Mouse (Mus musculus): ENCODE results near the gene Oser1. TPM values are rescaled to one million over a fixed set of nuclear protein-coding genes. Genes with fewer than 3 reads are reported as not detected.

The Oser1 gene
- polyA plus RNA-seq, 1 experiment from 2014 or later, result 79.0 TPM

DNA sequence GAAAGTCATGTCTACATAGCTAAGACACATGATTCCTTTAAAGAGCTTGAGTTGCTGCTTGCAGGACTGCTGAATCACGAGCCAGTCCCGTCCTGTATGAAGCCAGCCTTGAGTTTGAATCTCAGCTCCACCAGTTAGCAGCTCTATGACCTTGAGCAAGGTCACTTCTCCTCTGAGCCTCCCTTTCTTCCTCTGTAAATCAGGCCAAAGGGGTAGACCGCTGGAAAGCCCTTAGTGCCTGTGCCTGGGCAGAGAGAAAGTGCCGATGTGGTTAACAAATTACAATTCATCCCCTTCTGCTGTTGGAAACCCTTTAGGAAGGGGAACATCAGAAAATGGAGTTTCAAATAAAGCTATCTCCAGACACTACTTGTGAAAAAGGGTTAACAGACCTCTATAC is 13.3 kb upstream of the Oser1 start:
- H3K27ac ChIP-seq (ENCODE audit: low read length), result no peak overlapping the region
- no peak for ATAC-seq (ENCODE audit: insufficient read depth, low FRiP score)
- H3K27me3 ChIP-seq (ENCODE audit: control insufficient read depth, insufficient read depth, low read length), result no peaks in the 10 kb centered on the region
- no peak overlapping the region for H3K9ac ChIP-seq (ENCODE audit: low read length)
- H3K4me3 ChIP-seq (replicated peaks; ENCODE audit: low read length), result peak overlapping the region; percentile 37
- H3K4me2 ChIP-seq (ENCODE audit: low read depth, low read length), result peak overlapping the region; percentile 44
- H3K9me3 ChIP-seq (replicated peaks; ENCODE audit: control insufficient read depth, low read length), result no peaks in the 10 kb centered on the region
- H3K36me3 ChIP-seq (ENCODE audit: control insufficient read depth, insufficient read depth, low read length), result no peaks in the 10 kb centered on the region
- H3K4me1 ChIP-seq (ENCODE audit: control insufficient read depth, insufficient read depth, low read length), result no peaks in the 10 kb centered on the region
- 43% methylated on average over 4 of the region's 4 CpGs for WGBS

DNA sequence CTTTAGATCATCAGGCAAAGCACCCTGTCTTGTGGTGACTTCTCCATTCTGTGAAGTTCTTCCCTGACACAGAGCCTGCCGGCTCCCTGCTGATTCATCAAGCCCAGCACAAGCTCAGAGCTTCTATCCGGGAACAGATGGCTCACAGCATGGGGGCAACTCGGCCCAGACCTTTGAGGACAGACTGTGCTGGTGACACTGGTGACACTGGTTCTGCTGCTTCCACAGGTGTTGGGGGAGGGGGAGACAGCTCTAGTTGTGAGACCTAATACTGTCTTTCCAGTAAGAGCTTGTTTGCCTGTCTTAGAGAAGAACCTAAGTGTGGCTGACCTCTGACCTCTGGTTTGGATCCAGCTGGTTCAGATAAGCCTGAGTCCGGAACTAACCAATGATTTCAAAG is 9.5 kb upstream of the Oser1 start:
- ATAC-seq (ENCODE audit: insufficient read depth, low FRiP score), result no peak
- Histone ChIP-seq H3K9ac (ENCODE audit: low read length) (no peak overlapping the region), H3K4me3 (replicated peaks; ENCODE audit: low read length) (no peak overlapping the region), H3K4me1 (ENCODE audit: control insufficient read depth, insufficient read depth, low read length) (peaks cover 4% of the 10 kb centered on the region; the same call in 1 of the 2 replicates), H3K27me3 (ENCODE audit: control insufficient read depth, insufficient read depth, low read length) (no peaks in the 10 kb centered on the region), H3K36me3 (ENCODE audit: control insufficient read depth, insufficient read depth, low read length) (no peaks in the 10 kb centered on the region), H3K9me3 (replicated peaks; ENCODE audit: control insufficient read depth, low read length) (no peaks in the 10 kb centered on the region), H3K4me2 (ENCODE audit: low read depth, low read length) (no peak overlapping the region), H3K27ac (ENCODE audit: low read length) (no peak overlapping the region)
- 14% methylated on average over 4 of the region's 4 CpGs for whole genome bisulfite sequencing

DNA sequence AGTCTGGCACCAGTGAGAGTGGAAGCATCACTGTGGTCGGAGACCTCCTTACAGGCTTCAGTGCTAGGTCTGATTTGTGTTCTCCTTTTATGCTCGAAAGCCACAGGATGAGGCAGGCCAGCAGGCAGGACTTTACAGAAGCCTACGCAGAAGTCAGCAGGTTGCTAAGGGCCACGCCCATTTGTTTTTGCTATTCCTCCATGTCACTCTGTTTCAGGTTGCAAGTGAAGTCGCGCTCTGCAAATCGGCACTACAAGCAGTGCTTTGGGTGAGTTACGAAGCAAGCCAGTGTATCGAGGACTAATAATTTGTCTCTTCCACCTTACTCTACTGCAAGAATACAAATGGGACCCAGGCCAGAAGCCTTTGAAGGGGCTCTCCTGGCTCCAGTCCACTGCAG is 6.8 kb upstream of the Oser1 start:
- Histone ChIP-seq H3K9ac (ENCODE audit: low read length) (no peak overlapping the region), H3K9me3 (replicated peaks; ENCODE audit: control insufficient read depth, low read length) (no peaks in the 10 kb centered on the region), H3K36me3 (ENCODE audit: control insufficient read depth, insufficient read depth, low read length) (no peaks in the 10 kb centered on the region), H3K4me3 (replicated peaks; ENCODE audit: low read length) (no peak overlapping the region), H3K27me3 (ENCODE audit: control insufficient read depth, insufficient read depth, low read length) (no peaks in the 10 kb centered on the region), H3K4me1 (ENCODE audit: control insufficient read depth, insufficient read depth, low read length) (peaks cover 4% of the 10 kb centered on the region; the same call in 1 of the 2 replicates), H3K27ac (ENCODE audit: low read length) (no peak overlapping the region), H3K4me2 (ENCODE audit: low read depth, low read length) (no peak overlapping the region)
- no peak for ATAC-seq (ENCODE audit: insufficient read depth, low FRiP score)
- 81% methylated on average over 9 of the region's 9 CpGs for WGBS

DNA sequence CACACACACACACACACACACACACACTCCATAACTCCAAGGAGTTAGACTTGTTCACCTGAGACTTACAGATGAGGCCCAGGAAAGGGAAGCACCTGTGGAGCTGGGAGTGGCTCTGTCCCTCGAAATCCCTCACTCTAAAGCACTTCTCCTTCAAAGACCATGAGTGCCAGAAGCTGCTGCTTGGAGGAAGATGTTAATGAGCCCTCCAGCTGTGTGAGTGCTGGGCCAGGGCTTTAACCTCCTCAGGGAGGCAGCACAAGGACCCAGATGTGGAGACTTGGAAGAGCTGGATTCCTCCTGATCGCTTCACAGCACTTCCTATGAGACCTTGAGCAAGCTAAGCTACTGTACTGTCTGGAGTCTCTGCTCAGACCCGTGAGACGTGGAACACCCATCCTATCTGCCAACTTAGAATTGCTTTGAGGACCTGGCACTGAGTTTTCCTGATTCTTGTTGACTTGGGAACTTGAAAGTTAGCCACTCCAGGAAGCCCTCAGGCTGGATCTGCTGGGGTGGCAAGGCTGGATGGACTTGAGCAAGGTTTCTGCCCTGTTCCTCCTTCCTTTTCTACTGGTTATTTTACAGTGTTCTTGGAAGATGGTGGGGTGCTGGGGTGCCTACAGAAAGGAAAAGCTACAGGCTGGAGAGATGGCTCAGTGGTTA is 4.0 kb upstream of the Oser1 start:
- no peaks in the 10 kb centered on the region for H3K36me3 ChIP-seq (ENCODE audit: control insufficient read depth, insufficient read depth, low read length)
- no peak for ATAC-seq (ENCODE audit: insufficient read depth, low FRiP score)
- H3K4me2 ChIP-seq (ENCODE audit: low read depth, low read length), result no peak overlapping the region
- H3K4me1 ChIP-seq (ENCODE audit: control insufficient read depth, insufficient read depth, low read length), result peaks cover 4% of the 10 kb centered on the region; the same call in 1 of the 2 replicates
- H3K4me3 ChIP-seq (replicated peaks; ENCODE audit: low read length), result no peak overlapping the region
- H3K9ac ChIP-seq (ENCODE audit: low read length), result no peak overlapping the region
- no peaks in the 10 kb centered on the region for H3K27me3 ChIP-seq (ENCODE audit: control insufficient read depth, insufficient read depth, low read length)
- no peak overlapping the region for H3K27ac ChIP-seq (ENCODE audit: low read length)
- 39% methylated on average over 4 of the region's 4 CpGs for WGBS
- no peaks in the 10 kb centered on the region for H3K9me3 ChIP-seq (replicated peaks; ENCODE audit: control insufficient read depth, low read length)

DNA sequence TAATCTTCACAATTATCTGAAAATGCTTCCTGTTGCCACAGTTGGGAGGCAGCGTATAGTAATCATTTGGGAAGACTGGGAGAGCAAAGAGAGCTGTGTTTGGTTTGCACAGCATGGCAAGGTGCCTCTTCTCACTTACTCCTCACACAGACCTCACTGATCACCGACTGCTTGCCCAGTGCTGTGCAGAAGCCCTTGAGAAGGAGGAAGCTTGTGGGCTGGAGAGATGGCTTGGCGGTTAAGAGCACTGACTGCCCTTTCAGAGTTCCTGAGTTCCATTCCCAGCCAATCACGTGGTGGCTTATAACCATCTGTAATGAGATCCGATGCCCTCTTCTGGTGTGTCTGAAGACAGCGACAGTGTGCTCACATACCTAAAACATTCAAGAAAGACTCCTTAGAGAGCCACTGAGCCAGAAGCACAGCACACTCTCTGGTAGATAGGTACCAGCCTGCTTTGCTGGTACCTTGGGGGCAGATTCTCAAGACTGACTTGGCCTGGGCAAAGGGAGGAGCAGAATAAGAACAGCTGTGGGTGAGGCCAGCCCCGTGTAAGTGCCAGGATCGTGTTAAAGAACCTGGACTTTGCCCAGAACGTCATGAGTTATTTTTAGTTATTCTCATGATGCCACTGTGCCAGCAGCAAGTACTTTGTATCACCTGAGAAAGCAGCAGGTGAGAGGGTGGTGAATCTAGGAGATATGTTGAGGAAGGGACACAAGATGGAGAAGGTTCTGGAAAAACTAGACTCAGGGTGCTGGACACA is 1.4 kb downstream of the Oser1 start:
- H3K4me2 ChIP-seq (ENCODE audit: low read depth, low read length), result no peak overlapping the region
- peaks cover 14% of the 10 kb centered on the region for H3K4me1 ChIP-seq (ENCODE audit: control insufficient read depth, insufficient read depth, low read length)
- 72% methylated on average over 9 of the region's 9 CpGs for WGBS
- H3K9me3 ChIP-seq (replicated peaks; ENCODE audit: control insufficient read depth, low read length), result no peaks in the 10 kb centered on the region
- no peaks in the 10 kb centered on the region for H3K27me3 ChIP-seq (ENCODE audit: control insufficient read depth, insufficient read depth, low read length)
- no peak overlapping the region for H3K27ac ChIP-seq (ENCODE audit: low read length)
- no peaks in the 10 kb centered on the region for H3K36me3 ChIP-seq (ENCODE audit: control insufficient read depth, insufficient read depth, low read length)
- no peak overlapping the region for H3K9ac ChIP-seq (ENCODE audit: low read length)
- ATAC-seq (ENCODE audit: insufficient read depth, low FRiP score), result no peak
- no peak overlapping the region for H3K4me3 ChIP-seq (replicated peaks; ENCODE audit: low read length)

DNA sequence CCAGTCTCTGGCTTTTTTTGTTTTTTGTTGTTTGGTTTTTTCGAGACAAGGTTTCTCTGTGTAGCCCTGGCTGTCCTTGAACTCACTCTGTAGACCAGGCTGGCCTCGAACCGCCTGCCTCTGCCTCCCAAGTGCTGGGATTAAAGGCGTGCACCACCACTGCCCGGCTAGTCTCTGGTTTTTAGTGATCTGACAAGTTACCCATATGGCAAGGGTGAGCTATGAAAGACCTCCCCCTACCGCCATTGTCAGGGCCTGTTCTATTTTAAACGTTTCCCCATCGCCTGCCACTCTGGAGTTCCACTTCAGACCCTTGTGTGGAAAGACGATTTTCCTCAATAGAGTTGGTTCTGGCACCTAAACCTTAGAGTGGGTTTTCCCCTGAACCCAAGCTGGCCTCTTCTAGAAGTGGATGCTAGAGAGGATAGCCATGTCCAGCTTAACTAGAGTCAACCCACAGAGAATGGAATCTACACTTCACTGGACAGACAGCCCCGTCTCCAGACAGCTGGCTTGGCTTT is 4.1 kb downstream of the Oser1 start:
- H3K27me3 ChIP-seq (ENCODE audit: control insufficient read depth, insufficient read depth, low read length), result no peaks in the 10 kb centered on the region
- H3K4me1 ChIP-seq (ENCODE audit: control insufficient read depth, insufficient read depth, low read length), result peaks cover 22% of the 10 kb centered on the region
- no peak for ATAC-seq (ENCODE audit: insufficient read depth, low FRiP score)
- 26% methylated on average over 10 of the region's 10 CpGs for WGBS
- H3K36me3 ChIP-seq (ENCODE audit: control insufficient read depth, insufficient read depth, low read length), result no peaks in the 10 kb centered on the region
- H3K27ac ChIP-seq (ENCODE audit: low read length), result no peak overlapping the region
- H3K4me2 ChIP-seq (ENCODE audit: low read depth, low read length), result peak overlapping the region; percentile 70
- H3K4me3 ChIP-seq (replicated peaks; ENCODE audit: low read length), result peak overlapping the region; percentile 99
- no peaks in the 10 kb centered on the region for H3K9me3 ChIP-seq (replicated peaks; ENCODE audit: control insufficient read depth, low read length)
- peak overlapping the region; percentile 92 for H3K9ac ChIP-seq (ENCODE audit: low read length)

DNA sequence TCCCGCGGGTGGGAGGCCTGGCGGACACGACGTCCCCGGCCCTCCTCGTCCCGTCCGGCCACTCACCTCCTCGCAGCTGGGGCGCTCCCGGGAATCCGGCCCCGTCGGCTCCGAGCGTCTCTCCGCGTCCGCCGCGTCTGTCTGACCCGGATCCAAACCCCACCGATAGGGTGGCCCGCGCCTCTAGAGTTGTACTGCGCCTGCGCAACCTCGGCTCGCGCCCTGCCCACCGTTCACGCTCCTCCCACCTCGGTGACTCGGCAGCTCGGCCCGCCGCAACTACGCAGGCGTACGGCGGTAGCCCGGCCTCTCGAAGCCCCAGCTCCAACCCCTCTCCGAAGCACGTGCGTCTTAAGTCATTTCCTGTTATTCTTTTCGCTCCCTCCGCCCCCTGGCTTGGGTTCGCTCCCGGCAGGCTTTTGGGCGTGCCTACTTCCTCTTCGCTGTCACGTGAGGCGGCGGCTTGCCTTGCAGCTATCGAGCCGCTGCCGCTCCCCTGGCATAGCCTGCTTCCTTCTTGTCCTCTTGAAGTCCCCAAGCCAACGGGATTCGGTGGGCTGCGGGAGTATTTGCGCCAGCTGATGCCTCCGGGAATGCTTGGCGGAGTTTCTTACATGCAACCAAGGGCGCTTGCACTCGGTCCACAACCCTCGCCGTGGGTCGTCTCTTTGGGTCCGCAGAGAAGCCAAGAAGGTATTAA is 5.0 kb downstream of the Oser1 start:
- Histone ChIP-seq H3K9me3 (replicated peaks; ENCODE audit: control insufficient read depth, low read length) (no peaks in the 10 kb centered on the region), H3K36me3 (ENCODE audit: control insufficient read depth, insufficient read depth, low read length) (no peaks in the 10 kb centered on the region), H3K4me1 (ENCODE audit: control insufficient read depth, insufficient read depth, low read length) (peaks cover 22% of the 10 kb centered on the region), H3K9ac (ENCODE audit: low read length) (peak overlapping the region; percentile 94), H3K27me3 (ENCODE audit: control insufficient read depth, insufficient read depth, low read length) (no peaks in the 10 kb centered on the region), H3K4me2 (ENCODE audit: low read depth, low read length) (peak overlapping the region; percentile 70), H3K4me3 (replicated peaks; ENCODE audit: low read length) (peak overlapping the region; percentile 99), H3K27ac (ENCODE audit: low read length) (peak overlapping the region; percentile 83)
- ATAC-seq (ENCODE audit: insufficient read depth, low FRiP score), result peak; percentile 99
- 0% methylated on average over 71 of the region's 71 CpGs for WGBS

DNA sequence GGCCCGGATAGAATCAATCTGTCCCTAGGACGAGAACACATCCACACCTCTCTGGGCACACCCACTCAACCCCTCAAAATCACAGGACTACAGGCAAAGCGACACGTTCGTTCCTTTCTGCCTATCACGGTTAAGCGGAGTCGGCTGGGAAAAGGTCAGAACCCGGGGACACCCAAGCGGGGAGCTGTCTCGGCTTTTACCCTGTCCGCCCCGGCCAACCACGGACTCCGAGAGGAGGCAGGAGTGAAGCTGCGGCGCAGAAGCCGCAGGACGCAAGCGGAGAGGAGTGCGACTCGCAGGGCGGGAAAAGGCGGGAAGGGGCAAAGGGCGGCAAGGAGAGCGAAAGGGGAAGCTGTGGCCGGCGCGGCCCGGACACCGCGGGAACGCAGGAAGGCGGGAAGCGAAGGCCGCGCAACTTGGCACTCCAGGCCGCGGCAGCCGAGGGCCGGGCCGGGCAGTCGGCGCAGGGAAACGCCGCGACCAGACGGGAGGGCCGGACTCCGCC is 5.6 kb downstream of the Oser1 start:
- Histone ChIP-seq H3K9me3 (replicated peaks; ENCODE audit: control insufficient read depth, low read length) (no peaks in the 10 kb centered on the region), H3K4me2 (ENCODE audit: low read depth, low read length) (peak overlapping the region; percentile 94), H3K27ac (ENCODE audit: low read length) (peak overlapping the region; percentile 83), H3K27me3 (ENCODE audit: control insufficient read depth, insufficient read depth, low read length) (no peaks in the 10 kb centered on the region), H3K4me1 (ENCODE audit: control insufficient read depth, insufficient read depth, low read length) (peaks cover 22% of the 10 kb centered on the region), H3K36me3 (ENCODE audit: control insufficient read depth, insufficient read depth, low read length) (no peaks in the 10 kb centered on the region), H3K4me3 (replicated peaks; ENCODE audit: low read length) (peak overlapping the region; percentile 99), H3K9ac (ENCODE audit: low read length) (peak overlapping the region; percentile 94)
- peak; percentile 57 for ATAC-seq (ENCODE audit: insufficient read depth, low FRiP score)
- WGBS, result under 1% methylated on average over 50 of the region's 50 CpGs
